Mouse (Mus musculus): Measurements from ENCODE around the gene Crat.

Gene Crat

GRCm38 (mm10) chr2:30415157-30415935 is at the start of gene Crat:
Gene Crat, minus strand, starts transcription at chr2:30415813.
- DNase-seq (ENCODE audit: low spot score), result peak; percentile 91

- DNase-seq (ENCODE audit: low spot score), result no peak
Measured at GRCm38 (mm10) chr2:30464411-30464810, 48.8 kb upstream of the Crat start.

GRCm38 (mm10) chr2:30463904-30464330 is 48.3 kb upstream of the Crat start:
- DNase-seq (ENCODE audit: low spot score), result no peak

GRCm38 (mm10) chr2:30463341-30463761 is 47.7 kb upstream of the Crat start:
- no peak for DNase-seq (ENCODE audit: low spot score)

GRCm38 (mm10) chr2:30459241-30459640 is 43.6 kb upstream of the Crat start:
- DNase-seq (ENCODE audit: low spot score), result no peak

GRCm38 (mm10) chr2:30458349-30458748 is 42.7 kb upstream of the Crat start:
- DNase-seq (ENCODE audit: low spot score), result no peak

GRCm38 (mm10) chr2:30456104-30456980 is 40.7 kb upstream of the Crat start:
- no peak for DNase-seq (ENCODE audit: low spot score)

GRCm38 (mm10) chr2:30454587-30454986 is 39.0 kb upstream of the Crat start:
- no peak for DNase-seq (ENCODE audit: low spot score)

GRCm38 (mm10) chr2:30453570-30453969 is 38.0 kb upstream of the Crat start:
- no peak for DNase-seq (ENCODE audit: low spot score)

GRCm38 (mm10) chr2:30451525-30451924 is 35.9 kb upstream of the Crat start:
- no peak for DNase-seq (ENCODE audit: low spot score)

GRCm38 (mm10) chr2:30450530-30450929 is 34.9 kb upstream of the Crat start:
- DNase-seq (ENCODE audit: low spot score), result no peak

- DNase-seq (ENCODE audit: low spot score), result no peak
Measured at GRCm38 (mm10) chr2:30448371-30448770, 32.8 kb upstream of the Crat start.

- DNase-seq (ENCODE audit: low spot score), result no peak
Measured at GRCm38 (mm10) chr2:30446891-30447826, 31.5 kb upstream of the Crat start.

GRCm38 (mm10) chr2:30445312-30445711 is 29.7 kb upstream of the Crat start:
- DNase-seq (ENCODE audit: low spot score), result peak; percentile 64

GRCm38 (mm10) chr2:30444450-30444849 is 28.8 kb upstream of the Crat start:
- no peak for DNase-seq (ENCODE audit: low spot score)

- no peak for DNase-seq (ENCODE audit: low spot score)
Measured at GRCm38 (mm10) chr2:30444006-30444405, 28.4 kb upstream of the Crat start.

GRCm38 (mm10) chr2:30443281-30443680 is 27.7 kb upstream of the Crat start:
- DNase-seq (ENCODE audit: low spot score), result no peak

- DNase-seq (ENCODE audit: low spot score), result no peak
Measured at GRCm38 (mm10) chr2:30442498-30442890, 26.9 kb upstream of the Crat start.

- peak; percentile 80 for DNase-seq (ENCODE audit: low spot score)
Measured at GRCm38 (mm10) chr2:30441518-30442497, 26.2 kb upstream of the Crat start.

- DNase-seq (ENCODE audit: low spot score), result peak; percentile 84
Measured at GRCm38 (mm10) chr2:30440701-30441517, 25.3 kb upstream of the Crat start.

Measured in testis, postnatal 14 days (tissue).